Mouse (Mus musculus) G1E (cell line): ENCODE measurements around the gene Cdkn1b. TPM values are rescaled to one million over a fixed set of nuclear protein-coding genes. Genes with fewer than 3 reads are reported as not detected.

Experiments
- ATAC-seq: 2 replicates; pipeline ENCODE4 v1.8.0; 2016; ENCODE audit warnings: mild to moderate bottlenecking; ENCODE audit not compliant: insufficient number of reproducible peaks, poor library complexity, low FRiP score, severe bottlenecking; ENCODE audit errors: extremely low read depth
- DNase-seq: peaks from one replicate; pipeline ENCODE4 v3.0.0; 2012; ENCODE audit warnings: low spot score
- H3K27me3 ChIP-seq: 2 replicates; pipeline ENCODE4 v1.6.1; 2012; ENCODE audit warnings: mild to moderate bottlenecking, low read length, inconsistent platforms; ENCODE audit not compliant: insufficient read depth
- H3K36me3 ChIP-seq: replicated peaks from 2 replicates; pipeline ENCODE3; 2012; ENCODE audit warnings: mild to moderate bottlenecking, inconsistent platforms
- H3K4me1 ChIP-seq: 2 replicates; pipeline ENCODE4 v1.6.1; 2012; ENCODE audit warnings: low read depth, low read length, inconsistent platforms, mixed read lengths; ENCODE audit not compliant: insufficient read depth
- H3K4me3 ChIP-seq: 2 replicates; pipeline ENCODE4 v1.5.1; 2012; ENCODE audit warnings: low read depth, mild to moderate bottlenecking, inconsistent platforms, low read length, moderate library complexity, mixed read lengths
- H3K9me3 ChIP-seq: replicated peaks from 2 replicates; pipeline ENCODE4 v1.6.1; 2012; ENCODE audit warnings: inconsistent platforms
- CTCF ChIP-seq: IDR thresholded peaks from 2 replicates; pipeline ENCODE4 v1.5.1; 2012; ENCODE audit warnings: low read depth, low read length, inconsistent platforms, mixed read lengths
- GATA1 ChIP-seq: IDR thresholded peaks from 2 replicates; pipeline ENCODE4 v1.6.1; 2012; ENCODE audit warnings: borderline replicate concordance, low read length, inconsistent platforms, mixed read lengths
- GATA2 ChIP-seq: IDR thresholded peaks from 2 replicates; pipeline ENCODE4 v1.6.1; 2012; ENCODE audit warnings: low read depth, low read length, inconsistent platforms, borderline replicate concordance
- POLR2AphosphoS5 ChIP-seq: IDR thresholded peaks from 2 replicates; pipeline ENCODE4 v1.6.1; 2012; ENCODE audit warnings: low read depth, low read length, inconsistent platforms; ENCODE audit not compliant: insufficient replicate concordance
- TAL1 ChIP-seq: conservative IDR thresholded peaks from 2 replicates; pipeline ENCODE4 v1.6.1; 2012; ENCODE audit warnings: low read depth, low read length, inconsistent platforms, mixed read lengths
- polyA plus RNA-seq: library from polyadenylated mRNA; stranded (reverse); fragments of >175 nt; gene quantifications from 2 replicates; pipeline ENCODE4 v1.2.3, GENCODE M21; 2012
- total RNA-seq, 2 experiments: library from RNA; stranded (forward) in 1 of 2; stranded (reverse) in 1 of 2; fragments of 200-1000 nt in 1 of 2; fragments of >200 nt in 1 of 2; fragmentation: Nextera tagmentation in 1 of 2; gene quantifications; 2 replicates each; pipeline ENCODE4 v1.2.3; 2014 to 2017

Cdkn1b gene
- total and polyA plus RNA-seq, 3 experiments, result 34.8 to 88.8 (median 87.1) TPM

GRCm38 (mm10) chr6:134956388-134956787 lies 36.2 kb downstream of the Cdkn1b start:
- Histone ChIP-seq H3K4me1 (peaks cover 13% of the 10 kb centered on the region), H3K27me3 (no peaks in the 10 kb centered on the region), H3K36me3 (peaks cover 27% of the 10 kb centered on the region), H3K9me3 (no peaks in the 10 kb centered on the region), H3K4me3 (no peak overlapping the region)
- ATAC-seq (no peak), DNase-seq (no peak)
- TF ChIP-seq CTCF, result no peak
- no peak for TF ChIP-seq GATA1
- TF ChIP-seq POLR2AphosphoS5, result no peak
- TF ChIP-seq GATA2, result no peak
- TF ChIP-seq TAL1, result no peak

- H3K4me3 ChIP-seq, result no peak overlapping the region
- TF ChIP-seq GATA1 (no peak), GATA2 (no peak)
- H3K27me3 ChIP-seq, result no peaks in the 10 kb centered on the region
- H3K9me3 ChIP-seq, result 0 out of 2 replicates have a peak, but pooled peaks cover 3% of the 10 kb centered on the region
- DNase-seq (no peak), ATAC-seq (no peak)
- H3K36me3 ChIP-seq, result peaks cover 2% of the 10 kb centered on the region
- peaks cover 8% of the 10 kb centered on the region for H3K4me1 ChIP-seq
Observed at GRCm38 (mm10) chr6:134961286-134961685, 41.1 kb downstream of the Cdkn1b start.

GRCm38 (mm10) chr6:134961858-134962517 lies 41.8 kb downstream of the Cdkn1b start:
- no peak for ATAC-seq
- no peak overlapping the region for H3K4me3 ChIP-seq
- no peaks in the 10 kb centered on the region for H3K27me3 ChIP-seq
- H3K36me3 ChIP-seq, result no peaks in the 10 kb centered on the region
- peaks cover 8% of the 10 kb centered on the region for H3K4me1 ChIP-seq
- TF ChIP-seq POLR2AphosphoS5 (no peak), TAL1 (no peak), GATA1 (no peak), CTCF (no peak), GATA2 (no peak)
- DNase-seq, result no peak
- 0 out of 2 replicates have a peak, but pooled peaks cover 3% of the 10 kb centered on the region for H3K9me3 ChIP-seq

- H3K27me3 ChIP-seq, result no peaks in the 10 kb centered on the region
- TF ChIP-seq GATA1, result no peak
- no peak for TF ChIP-seq POLR2AphosphoS5
- no peak for TF ChIP-seq CTCF
- no peak for TF ChIP-seq GATA2
- TF ChIP-seq TAL1, result no peak
- H3K4me1 ChIP-seq, result peaks cover 8% of the 10 kb centered on the region
- DNase-seq (no peak), ATAC-seq (no peak)
- no peaks in the 10 kb centered on the region for H3K36me3 ChIP-seq
- H3K9me3 ChIP-seq, result 0 out of 2 replicates have a peak, but pooled peaks cover 3% of the 10 kb centered on the region
- H3K4me3 ChIP-seq, result no peak overlapping the region
Observed at GRCm38 (mm10) chr6:134962518-134962893, 42.3 kb downstream of the Cdkn1b start.

GRCm38 (mm10) chr6:134963910-134964309 lies 43.7 kb downstream of the Cdkn1b start:
- TF ChIP-seq TAL1 (no peak), GATA2 (no peak), POLR2AphosphoS5 (no peak), CTCF (no peak)
- peaks cover 11% of the 10 kb centered on the region for H3K4me1 ChIP-seq
- H3K27me3 ChIP-seq, result no peaks in the 10 kb centered on the region
- no peak for ATAC-seq
- DNase-seq, result no peak
- H3K4me3 ChIP-seq, result no peak overlapping the region
- 0 out of 2 replicates have a peak, but pooled peaks cover 3% of the 10 kb centered on the region for H3K9me3 ChIP-seq
- H3K36me3 ChIP-seq, result no peaks in the 10 kb centered on the region

- Histone ChIP-seq H3K27me3 (no peaks in the 10 kb centered on the region), H3K4me1 (peaks cover 29% of the 10 kb centered on the region), H3K9me3 (peaks cover 12% of the 10 kb centered on the region), H3K36me3 (no peaks in the 10 kb centered on the region), H3K4me3 (no peak overlapping the region)
- ATAC-seq (no peak), DNase-seq (no peak)
- TF ChIP-seq TAL1, result no peak
Observed at GRCm38 (mm10) chr6:134966681-134967080, 46.5 kb downstream of the Cdkn1b start.

GRCm38 (mm10) chr6:134968326-134968725 lies 48.1 kb downstream of the Cdkn1b start:
- Histone ChIP-seq H3K4me3 (no peak overlapping the region), H3K27me3 (no peaks in the 10 kb centered on the region), H3K36me3 (no peaks in the 10 kb centered on the region), H3K4me1 (peaks cover 37% of the 10 kb centered on the region), H3K9me3 (peaks cover 12% of the 10 kb centered on the region)
- DNase-seq (no peak), ATAC-seq (no peak)
- no peak for TF ChIP-seq CTCF
- no peak for TF ChIP-seq GATA2
- no peak for TF ChIP-seq GATA1
- no peak for TF ChIP-seq POLR2AphosphoS5
- no peak for TF ChIP-seq TAL1
